Mouse (Mus musculus) olfactory bulb, adult 2 months (tissue): ENCODE results near the gene Rfc5. TPM values are rescaled to one million over a fixed set of nuclear protein-coding genes. Genes with fewer than 3 reads are reported as not detected.

Source experiments
- H3K27ac ChIP-seq: fragments of 200-500 bp; 2 replicates; pipeline ENCODE4 v1.5.1; 2012; ENCODE audit warnings: low read depth, low read length; ENCODE audit not compliant: insufficient read depth
- H3K4me1 ChIP-seq: fragments of 200-500 bp; 2 replicates; pipeline ENCODE4 v1.6.1; 2012; ENCODE audit warnings: low read length; ENCODE audit not compliant: control insufficient read depth, insufficient read depth
- H3K4me3 ChIP-seq: fragments of 200-500 bp; 2 replicates; pipeline ENCODE4 v1.5.1; 2012; ENCODE audit warnings: mild to moderate bottlenecking, low read depth, low read length, moderate library complexity; ENCODE audit not compliant: insufficient read depth
- CTCF ChIP-seq: fragments of 200-500 bp; IDR thresholded peaks from 2 replicates; pipeline ENCODE4 v1.5.1; 2012; ENCODE audit warnings: low read depth, mild to moderate bottlenecking, low read length, moderate library complexity; ENCODE audit not compliant: insufficient read depth
- POLR2A ChIP-seq: fragments of 200-500 bp; IDR thresholded peaks from 2 replicates; pipeline ENCODE4 v1.6.1; 2012; ENCODE audit warnings: mild to moderate bottlenecking, low read depth, low read length, moderate library complexity; ENCODE audit not compliant: insufficient read depth
- WGBS: fragments of 180-500 bp; shearing (Covaris S2); methylation state at CpG from one replicate; pipeline ENCODE4 v1.1.7; 2018; 5-methylcytosine and 5-hydroxymethylcytosine counted together
- polyA plus RNA-seq: library from polyadenylated mRNA; stranded (reverse); fragments of >200 nt; gene quantifications from 2 replicates; pipeline ENCODE4 v1.2.4, GENCODE M21; 2012; ENCODE audit warnings: low replicate concordance; ENCODE audit not compliant: missing spikeins, insufficient read depth, insufficient read length

Rfc5 gene
- polyA plus RNA-seq, 1 experiment = not detected

- no peak for TF ChIP-seq CTCF
- TF ChIP-seq POLR2A = no peak
- Histone ChIP-seq H3K27ac (no peak overlapping the region), H3K4me1 (no peaks in the 10 kb centered on the region), H3K4me3 (no peak overlapping the region)
- WGBS = 91% methylated on average over 8 of the region's 8 CpGs
These were observed 14.8 kb upstream of the Rfc5 start for GRCm38 (mm10) chr5:117403609-117404008.

GRCm38 (mm10) chr5:117399281-117399680 is 10.4 kb upstream of the Rfc5 start:
- no peaks in the 10 kb centered on the region for H3K4me1 ChIP-seq
- WGBS = 84% methylated on average over 9 of the region's 9 CpGs
- H3K27ac ChIP-seq = no peak overlapping the region
- TF ChIP-seq CTCF = no peak
- no peak for TF ChIP-seq POLR2A
- no peak overlapping the region for H3K4me3 ChIP-seq

- WGBS = 16% methylated on average over 4 of the region's 5 CpGs
- Histone ChIP-seq H3K27ac (no peak overlapping the region), H3K4me1 (no peaks in the 10 kb centered on the region), H3K4me3 (no peak overlapping the region)
- TF ChIP-seq POLR2A (no peak), CTCF (no peak)
These were observed 9.2 kb upstream of the Rfc5 start for GRCm38 (mm10) chr5:117398007-117398550.

- 73% methylated on average over 6 of the region's 6 CpGs for WGBS
- no peak for TF ChIP-seq POLR2A
- TF ChIP-seq CTCF = no peak
These were observed 8.5 kb upstream of the Rfc5 start for GRCm38 (mm10) chr5:117397371-117397770.

GRCm38 (mm10) chr5:117396596-117397014 is 7.8 kb upstream of the Rfc5 start:
- Histone ChIP-seq H3K4me1 (no peaks in the 10 kb centered on the region), H3K4me3 (no peak overlapping the region), H3K27ac (no peak overlapping the region)
- WGBS = 69% methylated on average over 6 of the region's 6 CpGs
- TF ChIP-seq POLR2A = no peak

More at GRCm38 (mm10) chr5:117397371-117397770, 8.5 kb upstream of the Rfc5 start:
- H3K4me3 ChIP-seq = no peak overlapping the region
- H3K27ac ChIP-seq = no peak overlapping the region
- H3K4me1 ChIP-seq = no peaks in the 10 kb centered on the region

- Histone ChIP-seq H3K4me3 (no peak overlapping the region), H3K27ac (no peak overlapping the region), H3K4me1 (no peaks in the 10 kb centered on the region)
- TF ChIP-seq CTCF = no peak
- no peak for TF ChIP-seq POLR2A
- 95% methylated on average over 5 of the region's 5 CpGs for WGBS
These were observed 7.0 kb upstream of the Rfc5 start for GRCm38 (mm10) chr5:117395834-117396233.

GRCm38 (mm10) chr5:117390895-117391294 is 2.0 kb upstream of the Rfc5 start:
- no peak overlapping the region for H3K4me3 ChIP-seq
- H3K4me1 ChIP-seq = peaks cover 3% of the 10 kb centered on the region; the same call in 1 of the 2 replicates
- WGBS = 97% methylated on average over 1 of the region's 1 CpGs
- no peak overlapping the region for H3K27ac ChIP-seq
- TF ChIP-seq POLR2A = no peak
- TF ChIP-seq CTCF = no peak

- Histone ChIP-seq H3K27ac (no peak overlapping the region), H3K4me3 (peak overlapping the region; percentile 59), H3K4me1 (peaks cover 3% of the 10 kb centered on the region; the same call in 1 of the 2 replicates)
- 5% methylated on average over 16 of the region's 16 CpGs for WGBS
- no peak for TF ChIP-seq POLR2A
- no peak for TF ChIP-seq CTCF
These were observed 523 bp downstream of the Rfc5 start for GRCm38 (mm10) chr5:117388296-117388751.

- peaks cover 15% of the 10 kb centered on the region; the same call in 1 of the 2 replicates for H3K4me1 ChIP-seq
- H3K27ac ChIP-seq = no peak overlapping the region
- H3K4me3 ChIP-seq = no peak overlapping the region
- 76% methylated on average over 12 of the region's 12 CpGs for WGBS
- TF ChIP-seq CTCF (no peak), POLR2A (no peak)
These were observed 5.6 kb downstream of the Rfc5 start for GRCm38 (mm10) chr5:117383198-117383597.
